In the genomic region with DNA sequence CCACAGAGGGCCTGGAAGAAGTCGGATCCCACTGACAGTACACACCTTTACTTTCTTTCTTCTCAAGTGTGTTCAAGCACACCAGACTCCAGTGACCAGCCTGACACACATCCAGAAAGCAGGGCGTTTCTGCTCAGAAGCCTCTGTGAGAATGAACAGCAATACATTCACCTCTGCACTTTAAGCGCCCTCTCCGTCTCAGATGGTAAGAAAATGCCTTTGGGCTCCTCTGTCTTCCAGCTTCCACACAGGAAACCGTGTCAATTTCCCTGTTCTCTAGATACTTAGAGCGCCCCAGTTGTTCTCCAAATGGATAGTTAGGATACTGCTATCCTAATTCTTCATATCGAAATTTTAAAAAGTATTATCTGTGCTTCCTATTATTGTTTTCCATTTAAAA, we compare ENCODE assay signal across 9 mouse cellular contexts. TPM values are rescaled to one million over a fixed set of nuclear protein-coding genes. Genes with fewer than 3 reads are reported as not detected.
DNase-seq lines count a peak whose midpoint lies in the region; ATAC-seq and TF ChIP-seq lines count a peak whose summit lies in the region.
"Had no signal": no experiment of that assay in that cellular context is flagged by ENCODE, and none has a peak within 500 bp of the region (broad histone marks: within the 10 kb centered on the region; RNA-seq: fewer than 3 reads in every experiment).

No protein-coding gene starts in this region.

- 15% methylated on average over 7 of the region's 7 CpGs for WGBS in lung, embryonic 14.5 days
- WGBS in forebrain, embryonic 10.5 days: 33% methylated on average over 7 of the region's 7 CpGs
- 20% methylated on average over 7 of the region's 7 CpGs for WGBS in limb, embryonic 14.5 days
- WGBS in stomach, embryonic 15.5 days: 23% methylated on average over 7 of the region's 7 CpGs

- no peak for ATAC-seq in lung, embryonic 14.5 days (ENCODE audit: insufficient read depth)
- ATAC-seq in limb, embryonic 14.5 days (ENCODE audit: low FRiP score, low read depth): no peak
- ATAC-seq in stomach, embryonic 15.5 days (ENCODE audit: insufficient read depth, low FRiP score, low read depth): no peak
- ATAC-seq: activated CD4-positive, CD25-positive, alpha-beta regulatory T cell, adult 4 months; inflammation-experienced regulatory T-cells, adult 6 months had no signal

- DNase-seq in lung, embryonic 14.5 days: peak; percentile 59
- DNase-seq in lung, postnatal 25 days (ENCODE audit: low spot score): no peak
- no peak for DNase-seq in forebrain, embryonic 10.5 days (ENCODE audit: extremely low spot score, low spot score)
- DNase-seq in limb, embryonic 14.5 days (ENCODE audit: low spot score): no peak
- no peak for DNase-seq in frontal cortex, adult 2 months (ENCODE audit: extremely low spot score in 1 of 2, low spot score in 1 of 2)
- DNase-seq in adrenal gland, postnatal 10 days: no peak

- no peak overlapping the region for H3K27ac ChIP-seq in lung, embryonic 14.5 days (ENCODE audit: low read depth)
- H3K27ac ChIP-seq in forebrain, embryonic 10.5 days: no peak overlapping the region
- no peak overlapping the region for H3K27ac ChIP-seq in limb, embryonic 14.5 days (replicated peaks; ENCODE audit: low read depth, low read length)
- H3K27ac ChIP-seq in stomach, embryonic 15.5 days: no peak overlapping the region

- no peak for TF ChIP-seq CTCF in lung, embryonic 14.5 days (IDR thresholded peaks at IDR 0.05; ENCODE audit: low read depth)

- peak overlapping the region; percentile 59 for H3K9ac ChIP-seq in lung, embryonic 14.5 days
- peak overlapping the region; percentile 6; the same call in 1 of the 2 replicates for H3K9ac ChIP-seq in limb, embryonic 14.5 days (ENCODE audit: low read depth, low read length, severe bottlenecking)
- H3K9ac ChIP-seq in stomach, embryonic 15.5 days: no peak overlapping the region

- H3K36me3 ChIP-seq in lung, embryonic 14.5 days (ENCODE audit: insufficient read depth): no peaks in the 10 kb centered on the region
- peaks cover 24% of the 10 kb centered on the region for H3K36me3 ChIP-seq in forebrain, embryonic 10.5 days (replicated peaks)
- no peaks in the 10 kb centered on the region for H3K36me3 ChIP-seq in limb, embryonic 14.5 days (ENCODE audit: control insufficient read depth, insufficient read depth, low read length)
- H3K36me3 ChIP-seq in stomach, embryonic 15.5 days: no peaks in the 10 kb centered on the region

- no peaks in the 10 kb centered on the region for H3K9me3 ChIP-seq in lung, embryonic 14.5 days (ENCODE audit: low read depth, low read length)
- H3K9me3 ChIP-seq in forebrain, embryonic 10.5 days: no peaks in the 10 kb centered on the region
- no peaks in the 10 kb centered on the region for H3K9me3 ChIP-seq in limb, embryonic 14.5 days (ENCODE audit: control insufficient read depth, low read length)
- no peaks in the 10 kb centered on the region for H3K9me3 ChIP-seq in stomach, embryonic 15.5 days

- H3K27me3 ChIP-seq in lung, embryonic 14.5 days (ENCODE audit: insufficient read depth, low read length): no peaks in the 10 kb centered on the region
- peaks cover 17% of the 10 kb centered on the region for H3K27me3 ChIP-seq in forebrain, embryonic 10.5 days (ENCODE audit: poor library complexity, severe bottlenecking)
- H3K27me3 ChIP-seq in limb, embryonic 14.5 days (ENCODE audit: control insufficient read depth, insufficient read depth, low read length): no peaks in the 10 kb centered on the region
- H3K27me3 ChIP-seq in stomach, embryonic 15.5 days (replicated peaks): no peaks in the 10 kb centered on the region

- H3K4me1 ChIP-seq in lung, embryonic 14.5 days (ENCODE audit: insufficient read depth): peaks cover 16% of the 10 kb centered on the region
- H3K4me1 ChIP-seq in forebrain, embryonic 10.5 days: peaks cover 41% of the 10 kb centered on the region
- H3K4me1 ChIP-seq in limb, embryonic 14.5 days (ENCODE audit: control insufficient read depth, insufficient read depth, low read length): peaks cover 25% of the 10 kb centered on the region
- peaks cover 6% of the 10 kb centered on the region for H3K4me1 ChIP-seq in stomach, embryonic 15.5 days

- TF ChIP-seq POLR2A in limb, embryonic 14.5 days (IDR thresholded peaks at IDR 0.05; ENCODE audit: borderline replicate concordance, extremely low read depth, insufficient read depth, insufficient read length): no peak

- peak overlapping the region; percentile 94 for H3K4me3 ChIP-seq in lung, embryonic 14.5 days (ENCODE audit: low read depth, low read length)
- H3K4me3 ChIP-seq in forebrain, embryonic 10.5 days: peak overlapping the region; percentile 96
- H3K4me3 ChIP-seq in limb, embryonic 14.5 days (replicated peaks; ENCODE audit: low read length): peak overlapping the region; percentile 95
- peak overlapping the region; percentile 32 for H3K4me3 ChIP-seq in stomach, embryonic 15.5 days (replicated peaks)

- H3K4me2 ChIP-seq in lung, embryonic 14.5 days: peak overlapping the region; percentile 83
- H3K4me2 ChIP-seq in limb, embryonic 14.5 days (replicated peaks; ENCODE audit: low read depth, low read length, severe bottlenecking): peak overlapping the region; percentile 70
- H3K4me2 ChIP-seq in stomach, embryonic 15.5 days: peak overlapping the region; percentile 51

RNA-seq across cellular contexts. Expression of a gene that starts 2.2 kb away (rescaled TPM):
- 18.2 and 20.0 TPM in 2 replicates for polyA plus RNA-seq in lung, embryonic 14.5 days (2014; fragmentation: Nextera tagmentation; extraction: Ambion mirVana)
- polyA plus RNA-seq in forebrain, embryonic 10.5 days (2016; fragmentation: Nextera tagmentation; extraction: Ambion mirVana): 11.5 and 12.9 TPM in 2 replicates
- polyA plus RNA-seq in limb, embryonic 14.5 days (2012; rRNA removed): 13.7 and 15.0 TPM in 2 replicates
- polyA plus RNA-seq in limb, embryonic 14.5 days (2014; fragmentation: Nextera tagmentation; extraction: Ambion mirVana): 17.2 and 17.7 TPM in 2 replicates
- 8.7 and 9.5 TPM in 2 replicates for polyA plus RNA-seq in stomach, embryonic 15.5 days (2015; fragmentation: Nextera tagmentation; extraction: Ambion mirVana)
- polyA plus RNA-seq in frontal cortex, adult 2 months (2012; rRNA removed): 53.6 and 53.7 TPM in 2 replicates
- 10 to 100 TPM; 46.6 to 48.1 TPM for total RNA-seq in adrenal gland, postnatal 10 days (2021)

Comparison
In these comparisons a context has a peak if more than half of its experiments do, and no peak if none do; other contexts are left out.
1. H3K4me3 ChIP-seq: peak in every context shown above with its lines; median percentile 96 in forebrain, embryonic 10.5 days; 95 in limb, embryonic 14.5 days; 94 in lung, embryonic 14.5 days; 32 in stomach, embryonic 15.5 days.